Mouse (Mus musculus) testis, postnatal 14 days (tissue): ENCODE data around the gene Hdac7.

ENCODE experiments used
- DNase-seq: peaks from one replicate; pipeline ENCODE4 v3.0.0; 2021; ENCODE audit warnings: low spot score

The Hdac7 gene

DNA sequence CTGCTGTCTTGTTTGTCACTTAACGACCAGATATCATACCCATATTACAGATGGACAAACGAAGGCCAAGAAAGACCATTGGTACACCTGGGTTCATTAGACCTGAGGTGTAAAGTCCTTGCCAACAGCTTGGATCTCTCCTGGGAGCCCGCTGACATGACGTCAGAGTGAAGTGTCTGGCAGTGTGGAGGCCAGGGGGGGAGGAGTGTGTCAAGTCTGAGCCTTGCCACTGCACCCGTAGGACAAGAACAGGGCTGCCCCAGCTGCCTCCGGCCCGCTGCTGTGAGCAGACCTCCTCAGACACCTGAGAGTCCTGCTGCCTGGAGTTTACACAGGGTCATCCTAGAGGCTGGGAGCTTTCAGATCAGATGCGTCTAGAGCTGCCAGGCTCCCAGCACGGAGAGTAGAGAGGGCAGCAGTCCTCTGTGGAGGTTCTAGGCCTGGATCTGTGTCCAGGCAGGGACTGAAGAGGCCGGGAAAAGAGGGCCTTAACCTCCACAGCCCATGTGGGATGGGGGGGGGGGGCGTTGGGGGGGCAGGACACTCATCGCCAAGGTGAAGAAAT, 100.3 kb downstream of the Hdac7 start:
- no peak for DNase-seq

DNA sequence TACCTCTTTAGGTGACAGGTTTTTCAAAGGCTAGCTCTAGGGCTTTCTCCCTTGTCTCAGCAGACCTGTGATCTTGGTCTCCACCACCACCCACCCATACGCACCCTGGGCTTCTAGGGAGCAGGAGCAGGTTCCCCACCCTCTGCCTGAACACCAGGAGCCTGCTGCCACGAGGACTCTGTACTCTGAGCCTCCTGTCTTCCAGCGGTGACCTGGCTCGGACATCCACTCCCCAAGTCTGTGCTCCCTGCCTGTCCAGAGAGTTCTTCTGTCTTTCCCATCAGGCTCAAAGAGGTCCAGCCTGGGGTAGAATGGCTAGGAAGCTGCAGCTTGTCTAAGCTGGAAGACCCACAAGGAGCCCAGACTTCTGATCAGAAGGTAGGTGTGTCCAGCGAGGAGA, 101.1 kb downstream of the Hdac7 start:
- no peak for DNase-seq
